Comparison of ENCODE assay signal across 27 mouse cellular contexts in the genomic region with DNA sequence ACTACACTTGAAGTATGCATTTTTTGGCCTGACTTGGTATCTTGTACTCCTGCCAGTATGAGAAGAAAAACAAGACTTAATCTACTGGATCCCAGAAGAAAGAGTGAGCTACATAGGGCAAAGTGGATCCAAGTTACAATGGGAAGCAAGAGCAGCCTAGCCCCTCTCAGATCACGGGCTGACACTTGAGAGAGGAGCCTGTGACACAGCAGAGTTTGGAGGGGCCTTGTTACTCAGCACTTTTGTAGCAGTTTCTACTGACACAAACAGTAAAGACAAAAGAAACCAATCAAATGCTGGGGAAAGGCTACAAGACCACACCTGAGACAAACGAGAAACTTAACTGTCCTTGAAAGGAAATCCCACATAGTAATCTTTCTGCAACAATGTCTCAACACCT. TPM values are rescaled to one million over a fixed set of nuclear protein-coding genes. Genes with fewer than 3 reads are reported as not detected.
DNase-seq lines count a peak whose midpoint lies in the region; ATAC-seq and TF ChIP-seq lines count a peak whose summit lies in the region.
"Had no signal": no experiment of that assay in that cellular context is flagged by ENCODE, and none has a peak within 500 bp of the region (broad histone marks: within the 10 kb centered on the region; RNA-seq: fewer than 3 reads in every experiment).

No protein-coding gene starts in this region.

- H3K36me3 ChIP-seq in liver, embryonic 12.5 days: no peaks in the 10 kb centered on the region
- no peaks in the 10 kb centered on the region for H3K36me3 ChIP-seq in thymus, adult 2 months (ENCODE audit: control insufficient read depth, insufficient read depth, low read length)
- no peaks in the 10 kb centered on the region for H3K36me3 ChIP-seq in forebrain, embryonic 15.5 days
- H3K36me3 ChIP-seq: embryonic facial prominence, embryonic 13.5 days; forebrain, embryonic 10.5 days; hindbrain, embryonic 13.5 days; midbrain, embryonic 10.5 days; neural tube, embryonic 12.5 days had no signal

- no peak overlapping the region for H3K4me3 ChIP-seq in liver, embryonic 12.5 days
- H3K4me3 ChIP-seq in thymus, adult 2 months (ENCODE audit: control insufficient read depth, insufficient read depth, low read length): no peak overlapping the region
- H3K4me3 ChIP-seq in forebrain, embryonic 15.5 days: no peak overlapping the region
- H3K4me3 ChIP-seq: embryonic facial prominence, embryonic 13.5 days; forebrain, embryonic 10.5 days; hindbrain, embryonic 13.5 days; midbrain, embryonic 10.5 days; myocyte; neural tube, embryonic 12.5 days had no signal

- H3K27me3 ChIP-seq in liver, embryonic 12.5 days (replicated peaks): no peaks in the 10 kb centered on the region
- H3K27me3 ChIP-seq in thymus, adult 2 months (ENCODE audit: control insufficient read depth, insufficient read depth, low read length): no peaks in the 10 kb centered on the region
- no peaks in the 10 kb centered on the region for H3K27me3 ChIP-seq in forebrain, embryonic 15.5 days
- H3K27me3 ChIP-seq: embryonic facial prominence, embryonic 13.5 days; hindbrain, embryonic 13.5 days; neural tube, embryonic 12.5 days; Patski had no signal

- no peak for TF ChIP-seq CTCF in thymus, adult 2 months (IDR thresholded peaks at IDR 0.05; ENCODE audit: borderline replicate concordance, control insufficient read depth, extremely low read depth, insufficient read depth, low read length, poor library complexity)

- no peak overlapping the region for H3K9ac ChIP-seq in liver, embryonic 12.5 days
- no peak overlapping the region for H3K9ac ChIP-seq in forebrain, embryonic 15.5 days (replicated peaks)
- H3K9ac ChIP-seq: embryonic facial prominence, embryonic 13.5 days; hindbrain, embryonic 13.5 days; neural tube, embryonic 12.5 days had no signal

- H3K4me1 ChIP-seq in liver, embryonic 12.5 days: peaks cover 13% of the 10 kb centered on the region
- H3K4me1 ChIP-seq in thymus, adult 2 months (replicated peaks; ENCODE audit: control insufficient read depth, insufficient read depth, low read length): peaks cover 13% of the 10 kb centered on the region
- H3K4me1 ChIP-seq in forebrain, embryonic 15.5 days: no peaks in the 10 kb centered on the region
- H3K4me1 ChIP-seq: forebrain, embryonic 10.5 days; hindbrain, embryonic 13.5 days; midbrain, embryonic 10.5 days; neural tube, embryonic 12.5 days had no signal

- no peak for ATAC-seq in liver, embryonic 12.5 days
- 0 out of 2 replicates have a peak, but pooled peaks have one; percentile 4 for ATAC-seq in granulocyte monocyte progenitor cell, adult 5-6 weeks (replicated peaks; ENCODE audit: poor library complexity, severe bottlenecking)
- no peak for ATAC-seq in forebrain, embryonic 15.5 days (replicated peaks)
- ATAC-seq: forebrain, embryonic 16.5 days; intestine, embryonic 16.5 days; Patski had no signal

- WGBS in liver, embryonic 12.5 days (ENCODE audit: insufficient replicate concordance): 26% methylated on average over 2 of the region's 2 CpGs
- 10% methylated on average over 2 of the region's 2 CpGs for WGBS in thymus, adult 2 months
- WGBS in forebrain, embryonic 15.5 days: 55% methylated on average over 2 of the region's 2 CpGs

- DNase-seq in liver: no peak
- peak; percentile 24 for DNase-seq in thymus, adult 2 months
- no peak for DNase-seq in thymus, postnatal 10 days (ENCODE audit: low spot score in 2 of 2)
- no peak for DNase-seq in left cerebral cortex, adult 11 months (ENCODE audit: low spot score)
- DNase-seq: adrenal gland, postnatal 10 days; cerebellum, adult 11-12 months; cerebellum, adult 9-11 months; heart, postnatal 36 days; kidney, adult 9 months; kidney, postnatal 10 days; lung, adult 2 months; lung, postnatal 10 days; right cerebral cortex, adult 18-20 months; spleen, adult 18-20 months had no signal

- 0 out of 2 replicates have a peak overlapping the region, but pooled peaks have one; percentile 14 for H3K27ac ChIP-seq in liver, embryonic 12.5 days
- no peak overlapping the region for H3K27ac ChIP-seq in thymus, adult 2 months (ENCODE audit: control insufficient read depth, insufficient read depth, low read length)
- no peak overlapping the region for H3K27ac ChIP-seq in forebrain, embryonic 15.5 days (replicated peaks)
- H3K27ac ChIP-seq: embryonic facial prominence, embryonic 13.5 days; forebrain, embryonic 10.5 days; hindbrain, embryonic 13.5 days; midbrain, embryonic 10.5 days; neural tube, embryonic 12.5 days had no signal

- no peak for TF ChIP-seq POLR2A in thymus, adult 2 months (IDR thresholded peaks at IDR 0.05; ENCODE audit: control insufficient read depth, extremely low read depth, insufficient read depth, low read length, poor library complexity)

- no peak overlapping the region for H3K4me2 ChIP-seq in liver, embryonic 12.5 days
- no peak overlapping the region for H3K4me2 ChIP-seq in forebrain, embryonic 15.5 days (replicated peaks)
- H3K4me2 ChIP-seq: embryonic facial prominence, embryonic 13.5 days; hindbrain, embryonic 13.5 days; neural tube, embryonic 12.5 days had no signal

- no peaks in the 10 kb centered on the region for H3K9me3 ChIP-seq in liver, embryonic 12.5 days (replicated peaks)
- H3K9me3 ChIP-seq in forebrain, embryonic 15.5 days: no peaks in the 10 kb centered on the region
- H3K9me3 ChIP-seq: embryonic facial prominence, embryonic 13.5 days; forebrain, embryonic 10.5 days; hindbrain, embryonic 13.5 days; midbrain, embryonic 10.5 days; neural tube, embryonic 12.5 days had no signal

RNA-seq across cellular contexts. Expression of gene Parp8, which starts 9.8 kb away (rescaled TPM):
- polyA plus RNA-seq in liver, embryonic 12.5 days (2016; fragmentation: Nextera tagmentation; extraction: Ambion mirVana): 3.9 TPM in 2 replicates
- polyA plus RNA-seq in thymus, adult 2 months (2012; rRNA removed): 14.4 and 17.4 TPM in 2 replicates
- 158 and 198 TPM in 2 replicates for total RNA-seq in granulocyte monocyte progenitor cell, adult 5-6 weeks (2014; fragmentation: Nextera tagmentation)
- 114 and 119 TPM in 2 replicates for total RNA-seq in granulocyte monocyte progenitor cell, adult 5-6 weeks (2017)
- polyA plus RNA-seq in forebrain, embryonic 15.5 days (2015; fragmentation: Nextera tagmentation; extraction: Ambion mirVana): 18.0 and 19.4 TPM in 2 replicates
- total RNA-seq: MEL had no signal
